Mouse (Mus musculus) spleen, adult 12 weeks (tissue): ENCODE results near the gene Ptprn.
A peak's percentile ranks its signal among the peaks of the same experiment; 100 is the strongest.

Experiments used
- DNase-seq: peaks from one replicate; pipeline ENCODE4 v3.0.0; 2022; ENCODE audit warnings: low spot score

Ptprn gene

GRCm38 (mm10) chr1:75264091-75264880, at the start of gene Ptprn:
Gene Ptprn (minus strand): TSS chr1:75264502.
- DNase-seq: no peak

DNA sequence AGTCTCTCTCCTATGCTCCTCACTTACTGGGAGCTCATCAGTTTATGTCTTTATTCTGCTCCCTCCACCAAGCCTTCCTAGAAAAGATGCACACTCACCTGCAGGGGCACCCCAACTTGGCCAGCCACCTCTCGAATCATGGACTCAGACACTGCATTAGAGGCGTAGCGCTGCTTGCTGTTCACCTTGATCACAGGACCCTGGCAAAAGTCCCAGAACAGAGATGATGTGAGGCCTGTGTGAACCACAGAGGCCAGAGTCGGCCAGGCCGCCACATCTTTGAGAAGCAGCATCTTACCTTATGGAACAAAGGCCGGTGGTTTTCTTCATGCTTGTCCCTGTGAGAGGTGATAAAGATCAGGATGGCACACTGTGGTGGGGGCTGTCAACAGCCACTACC, 47.4 kb upstream of the Ptprn start:
- DNase-seq: no peak

- no peak for DNase-seq
These were observed 40.4 kb upstream of the Ptprn start for GRCm38 (mm10) chr1:75304662-75305061.

DNA sequence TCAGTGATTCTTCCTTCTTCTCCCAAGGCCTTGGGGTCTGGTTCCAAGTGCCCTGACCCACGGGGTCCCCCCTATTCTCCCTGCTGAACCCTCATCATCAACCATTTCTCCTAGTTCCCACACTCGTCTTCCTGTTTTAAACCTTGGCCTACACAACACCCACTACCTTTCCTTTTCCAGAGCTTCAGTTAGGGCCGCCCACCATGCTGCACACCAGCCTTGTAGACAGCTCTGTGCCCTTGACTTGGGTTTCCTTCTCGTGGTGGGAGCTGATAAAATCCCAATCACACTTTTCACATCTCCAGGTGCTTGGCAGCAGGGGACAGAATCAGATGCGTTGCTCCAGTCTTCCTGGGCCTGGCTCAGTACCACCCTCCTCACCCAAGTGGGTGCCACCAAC, 30.0 kb upstream of the Ptprn start:
- no peak for DNase-seq

GRCm38 (mm10) chr1:75293331-75293701, 29.0 kb upstream of the Ptprn start:
- no peak for DNase-seq

- no peak for DNase-seq
These were observed 28.4 kb upstream of the Ptprn start for GRCm38 (mm10) chr1:75292476-75293330.

GRCm38 (mm10) chr1:75291321-75291720, 27.0 kb upstream of the Ptprn start:
- DNase-seq: no peak

- DNase-seq: no peak
These were observed 26.3 kb upstream of the Ptprn start for GRCm38 (mm10) chr1:75290582-75290981.

- DNase-seq: no peak
These were observed 25.7 kb upstream of the Ptprn start for GRCm38 (mm10) chr1:75289888-75290431.

DNA sequence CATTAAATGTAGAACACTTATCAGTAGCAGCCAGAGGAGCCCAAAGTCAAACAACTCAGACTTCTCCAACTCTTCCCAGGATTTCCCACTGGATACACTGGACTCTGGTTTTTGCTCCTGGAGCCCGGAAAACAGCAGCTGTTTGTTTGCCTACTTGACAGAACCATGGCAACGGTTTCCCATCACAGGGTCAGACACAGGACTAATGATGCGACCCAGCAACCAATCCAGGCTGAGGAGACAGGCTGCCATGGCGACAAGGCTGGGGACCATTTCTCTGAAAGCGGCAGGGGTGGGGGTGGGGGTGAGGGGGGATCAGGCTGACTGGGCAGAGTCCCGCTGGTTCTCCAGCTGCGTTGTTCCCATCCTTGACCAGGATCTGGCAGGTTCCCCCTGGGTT, 25.1 kb upstream of the Ptprn start:
- no peak for DNase-seq

- no peak for DNase-seq
These were observed 20.6 kb upstream of the Ptprn start for GRCm38 (mm10) chr1:75284911-75285310.

DNA sequence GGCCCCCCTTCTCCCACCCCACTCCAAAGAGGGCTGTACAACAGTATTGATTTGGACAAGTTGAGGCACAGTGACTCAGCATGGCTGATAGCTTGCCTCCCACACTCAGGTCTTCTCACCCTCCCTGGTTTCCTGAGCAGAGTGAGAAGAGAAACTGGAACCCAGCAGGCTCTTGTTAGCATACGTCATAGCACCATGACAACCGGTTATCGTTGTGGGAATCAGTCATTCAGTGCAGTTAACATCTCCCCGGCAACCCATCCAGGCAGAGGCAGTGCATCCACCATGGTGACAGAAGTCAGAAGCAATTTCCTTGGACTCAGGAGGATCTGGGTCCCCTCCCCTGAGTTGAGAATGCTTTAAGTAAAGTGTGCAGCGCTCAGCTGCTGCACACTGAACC, 18.7 kb upstream of the Ptprn start:
- DNase-seq: no peak

- no peak for DNase-seq
These were observed 13.9 kb upstream of the Ptprn start, which contains the start of gene Resp18 for GRCm38 (mm10) chr1:75278228-75278627. Gene Resp18 (minus strand): TSS chr1:75278415.

GRCm38 (mm10) chr1:75277195-75278188, 13.2 kb upstream of the Ptprn start:
- DNase-seq: no peak

DNA sequence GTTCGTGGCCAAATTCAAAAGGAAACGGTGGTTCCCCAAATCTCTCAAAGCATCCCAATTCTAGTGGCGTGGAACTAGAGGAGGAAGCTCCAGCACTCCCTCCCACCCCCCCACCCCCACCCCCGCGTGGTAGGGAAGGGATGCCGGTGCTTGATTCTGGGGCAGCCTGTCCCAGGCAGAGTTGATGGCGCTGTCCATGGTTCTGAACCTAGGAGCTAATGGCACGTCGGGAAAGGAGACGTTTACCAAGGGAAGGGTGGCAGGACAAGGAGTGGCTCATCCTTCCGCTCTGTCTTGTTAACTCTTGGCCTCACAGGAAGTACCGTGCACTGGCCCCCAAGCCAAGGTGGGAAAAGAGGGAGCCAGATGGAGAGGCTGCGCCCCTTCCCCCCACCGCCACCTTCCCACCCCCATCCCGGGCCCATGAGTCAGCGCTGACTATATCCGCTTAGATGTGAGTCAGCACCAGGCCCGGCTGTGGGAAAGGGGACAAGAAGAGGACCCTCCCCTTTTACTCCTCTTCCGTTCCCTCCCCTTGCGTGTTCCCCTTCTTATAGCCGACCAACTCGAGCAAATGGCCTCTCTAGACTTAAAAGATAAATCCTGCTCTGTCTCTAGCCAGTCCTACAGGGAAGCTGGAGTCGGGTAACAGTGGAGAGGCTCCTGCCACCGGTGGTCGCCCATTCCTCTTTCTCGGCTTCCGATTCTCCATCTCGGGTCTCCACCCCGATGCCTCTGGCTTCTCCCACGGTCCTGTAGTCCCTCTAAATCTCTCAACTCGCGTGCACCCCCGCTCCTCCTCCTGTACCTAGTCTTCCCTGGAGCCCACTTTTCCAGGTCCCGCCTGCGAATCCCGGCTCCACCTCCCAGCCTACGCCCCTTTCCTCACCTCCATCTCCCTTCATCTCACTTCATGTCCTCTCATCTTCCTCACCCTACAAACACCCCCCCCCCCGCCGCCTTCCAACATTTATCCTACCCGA, 1.0 kb downstream of the Ptprn start:
- DNase-seq: no peak

- DNase-seq: no peak
These were observed 3.0 kb downstream of the Ptprn start for GRCm38 (mm10) chr1:75261278-75261677.

- no peak for DNase-seq
These were observed 8.7 kb downstream of the Ptprn start for GRCm38 (mm10) chr1:75255516-75256046.

DNA sequence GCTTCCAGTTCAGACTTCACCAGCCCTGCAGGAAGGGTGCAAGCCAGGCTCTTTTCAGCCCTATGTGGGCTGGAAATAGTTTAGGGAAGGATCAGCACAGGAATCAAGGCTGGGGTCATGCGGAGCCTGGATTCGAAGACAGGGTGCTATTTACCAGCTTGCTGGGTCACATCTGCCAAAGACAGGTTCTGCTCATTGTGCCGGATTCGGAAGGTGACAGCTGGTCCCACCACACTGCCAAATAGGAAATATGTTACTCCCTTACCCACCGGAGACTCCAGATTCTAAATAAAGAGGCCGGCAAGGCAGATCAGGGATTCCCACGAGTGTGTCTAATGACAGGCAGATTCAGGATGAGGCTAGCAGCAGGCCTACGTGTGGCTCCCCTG, 9.7 kb downstream of the Ptprn start:
- no peak for DNase-seq

- DNase-seq: peak; percentile 79
These were observed 10.3 kb downstream of the Ptprn start for GRCm38 (mm10) chr1:75253849-75254624.
